Mouse (Mus musculus) adrenal gland, adult 2 months (tissue): ENCODE measurements around the gene Cfdp1. TPM values are rescaled to one million over a fixed set of nuclear protein-coding genes. Genes with fewer than 3 reads are reported as not detected.

Source experiments
- DNase-seq: peaks from one replicate; pipeline ENCODE4 v3.0.0; 2021
- polyA plus RNA-seq: library from polyadenylated mRNA; depleted of rRNA; stranded (reverse); fragments of >200 nt; gene quantifications from 2 replicates; pipeline ENCODE4 v1.2.3, GENCODE M21; 2012
- total RNA-seq, 2 experiments: library from RNA; stranded (reverse); gene quantifications; 2 replicates each; pipeline ENCODE4 v1.2.3; 2021

Cfdp1 gene
- total and polyA plus RNA-seq, 3 experiments = 0.90 to 78.9 (median 71.7) TPM

GRCm38 (mm10) chr8:111769296-111769695 lies 84.8 kb downstream of the Cfdp1 start:
- no peak for DNase-seq

- peak; percentile 41 for DNase-seq
Observed at GRCm38 (mm10) chr8:111768651-111769050, 85.4 kb downstream of the Cfdp1 start.

GRCm38 (mm10) chr8:111765616-111766015 lies 88.5 kb downstream of the Cfdp1 start:
- no peak for DNase-seq

- DNase-seq = no peak
Observed at GRCm38 (mm10) chr8:111765096-111765495, 89.0 kb downstream of the Cfdp1 start.

GRCm38 (mm10) chr8:111760708-111761107 lies 93.4 kb downstream of the Cfdp1 start:
- DNase-seq = no peak

GRCm38 (mm10) chr8:111758817-111759216 lies 95.3 kb downstream of the Cfdp1 start:
- DNase-seq = no peak

- DNase-seq = no peak
Observed at GRCm38 (mm10) chr8:111757599-111757998, 96.5 kb downstream of the Cfdp1 start.

- DNase-seq = no peak
Observed at GRCm38 (mm10) chr8:111754736-111755135, 99.4 kb downstream of the Cfdp1 start.

- peak; percentile 88 for DNase-seq
Observed at GRCm38 (mm10) chr8:111754088-111754487, 100.0 kb downstream of the Cfdp1 start.

- no peak for DNase-seq
Observed at GRCm38 (mm10) chr8:111748766-111749165, 105.3 kb downstream of the Cfdp1 start.

- peak; percentile 82 for DNase-seq
Observed at GRCm38 (mm10) chr8:111747866-111748649, 106.0 kb downstream of the Cfdp1 start.

GRCm38 (mm10) chr8:111746582-111747465 lies 107.3 kb downstream of the Cfdp1 start:
- peak; percentile 77 for DNase-seq

GRCm38 (mm10) chr8:111745591-111746418 lies 108.3 kb downstream of the Cfdp1 start:
- peak; percentile 89 for DNase-seq

- DNase-seq = no peak
Observed at GRCm38 (mm10) chr8:111745086-111745485, 109.0 kb downstream of the Cfdp1 start.

GRCm38 (mm10) chr8:111743792-111744696 lies 110.0 kb downstream of the Cfdp1 start, which contains the start of gene Bcar1:
Gene Bcar1 (minus strand): TSS chr8:111743809.
- peak; percentile 88 for DNase-seq

- peak; percentile 51 for DNase-seq
Observed at GRCm38 (mm10) chr8:111743101-111743791, 110.8 kb downstream of the Cfdp1 start.

- peak; percentile 73 for DNase-seq
Observed at GRCm38 (mm10) chr8:111742261-111743037, 111.6 kb downstream of the Cfdp1 start.

GRCm38 (mm10) chr8:111741556-111741955 lies 112.5 kb downstream of the Cfdp1 start:
- no peak for DNase-seq

GRCm38 (mm10) chr8:111740994-111741393 lies 113.1 kb downstream of the Cfdp1 start:
- DNase-seq = no peak
